In the genomic region with DNA sequence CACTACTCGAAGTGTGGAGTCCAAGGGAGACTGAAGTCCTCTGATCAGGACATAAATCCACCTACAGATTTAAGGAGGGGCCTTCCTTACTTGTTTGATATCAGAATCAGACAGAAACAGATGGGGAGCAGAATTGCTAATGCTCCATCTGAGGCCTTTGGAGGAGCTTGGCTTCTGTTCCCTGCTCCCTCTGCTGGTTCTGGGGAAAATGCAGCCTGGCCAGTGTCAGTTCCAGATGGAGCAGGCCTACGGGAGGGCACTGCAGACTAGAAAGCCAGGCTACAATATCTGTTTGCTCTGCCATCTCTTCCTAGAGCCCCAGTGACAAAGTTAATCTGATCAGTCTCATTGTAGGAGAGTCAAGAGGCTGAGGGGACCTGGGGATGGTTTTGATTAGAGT, we compare ENCODE assay signal across 9 mouse cellular contexts. TPM values are rescaled to one million over a fixed set of nuclear protein-coding genes. Genes with fewer than 3 reads are reported as not detected.
DNase-seq lines count a peak whose midpoint lies in the region; ATAC-seq and TF ChIP-seq lines count a peak whose summit lies in the region.
"Had no signal": no experiment of that assay in that cellular context is flagged by ENCODE, and none has a peak within 500 bp of the region (broad histone marks: within the 10 kb centered on the region; RNA-seq: fewer than 3 reads in every experiment).

No protein-coding gene starts in this region.

- TF ChIP-seq CTCF in gastrocnemius, adult 2 months (IDR thresholded peaks at IDR 0.05), result peak; percentile 16; the same call in 1 of the 2 replicates
- TF ChIP-seq CTCF in liver, postnatal 0 days (IDR thresholded peaks at IDR 0.05; ENCODE audit: low read depth), result peak; percentile 29; the same call in 1 of the 2 replicates

- H3K27me3 ChIP-seq in liver, postnatal 0 days (ENCODE audit: insufficient read depth, low read length), result no peaks in the 10 kb centered on the region
- H3K27me3 ChIP-seq: embryonic facial prominence, embryonic 13.5 days had no signal

- H3K9ac ChIP-seq in liver, postnatal 0 days (replicated peaks), result no peak overlapping the region
- H3K9ac ChIP-seq: embryonic facial prominence, embryonic 13.5 days had no signal

- TF ChIP-seq EP300 in liver, postnatal 0 days (IDR thresholded peaks at IDR 0.05; ENCODE audit: low read depth), result no peak

- WGBS in liver, postnatal 0 days (ENCODE audit: insufficient replicate concordance), result 33% methylated on average over 2 of the region's 2 CpGs

- intact Hi-C loops in gastrocnemius, adult 2 months (cut with DNase I), result no loop called here
- intact Hi-C loops in gastrocnemius, postnatal 14 days (cut with DNase I; ENCODE audit: low total_unique reads), result no loop called here

- peak; percentile 19 for DNase-seq in gastrocnemius, adult 2 months
- DNase-seq in gastrocnemius, postnatal 14 days, result no peak
- peak; percentile 5 for DNase-seq in Muller cell, postnatal 12 days (ENCODE audit: inconsistent ontology term)
- peak; percentile 84 for DNase-seq in cerebellum, postnatal 36 days
- DNase-seq in kidney, postnatal 14 days, result peak; percentile 54
- DNase-seq in liver, postnatal 0 days, result no peak
- peak; percentile 64 for DNase-seq in right cerebral cortex, postnatal 14 days
- DNase-seq in urinary bladder, postnatal 10 days (ENCODE audit: low spot score), result no peak

- H3K4me3 ChIP-seq in gastrocnemius, adult 2 months, result no peak overlapping the region
- H3K4me3 ChIP-seq in liver, postnatal 0 days (ENCODE audit: low read depth, low read length), result no peak overlapping the region
- H3K4me3 ChIP-seq: embryonic facial prominence, embryonic 13.5 days had no signal

- no peaks in the 10 kb centered on the region for H3K4me1 ChIP-seq in liver, postnatal 0 days (ENCODE audit: insufficient read depth)
- H3K4me1 ChIP-seq: embryonic facial prominence, embryonic 13.5 days had no signal

- no peaks in the 10 kb centered on the region for H3K36me3 ChIP-seq in liver, postnatal 0 days (replicated peaks; ENCODE audit: insufficient read depth, low read length)
- H3K36me3 ChIP-seq: embryonic facial prominence, embryonic 13.5 days had no signal

- no peak overlapping the region for H3K4me2 ChIP-seq in liver, postnatal 0 days (ENCODE audit: low read depth, low read length)
- H3K4me2 ChIP-seq: embryonic facial prominence, embryonic 13.5 days had no signal

- H3K27ac ChIP-seq in gastrocnemius, adult 2 months, result no peak overlapping the region
- H3K27ac ChIP-seq in liver, postnatal 0 days (ENCODE audit: low read depth), result no peak overlapping the region
- H3K27ac ChIP-seq: embryonic facial prominence, embryonic 13.5 days had no signal

- ATAC-seq in liver, postnatal 0 days, result no peak

- no peaks in the 10 kb centered on the region for H3K9me3 ChIP-seq in liver, postnatal 0 days (ENCODE audit: low read length)
- H3K9me3 ChIP-seq: embryonic facial prominence, embryonic 13.5 days had no signal

RNA-seq across cellular contexts. Expression of a gene that starts 43.0 kb away (rescaled TPM):
- total RNA-seq in gastrocnemius, adult 2 months (2021), result 10 to 100 TPM; 12.0 to 12.5 TPM
- 10 to 100 TPM; 11.5 to 11.7 TPM for total RNA-seq in gastrocnemius, postnatal 14 days (2021)
- 13.9 and 14.2 TPM in 2 replicates for polyA plus RNA-seq in liver, postnatal 0 days (2015; fragmentation: Nextera tagmentation; extraction: Ambion mirVana)

Comparison
In these comparisons a context has a peak if more than half of its experiments do, and no peak if none do; other contexts are left out.
1. DNase-seq: peak in gastrocnemius, adult 2 months (single experiment), Muller cell, postnatal 12 days (single experiment), cerebellum, postnatal 36 days (2 of 2), kidney, postnatal 14 days (single experiment) and right cerebral cortex, postnatal 14 days (single experiment); none in gastrocnemius, postnatal 14 days (single experiment), liver, postnatal 0 days (single experiment) and urinary bladder, postnatal 10 days (single experiment).